Mouse (Mus musculus) urinary bladder, postnatal 4 days (tissue): ENCODE data around the gene Gm10306.

Source experiments
- DNase-seq, 2 experiments: peaks; one replicate each; pipeline ENCODE4 v3.0.0; 2021 to 2022; ENCODE audit warnings: low spot score in 2 of 2

Gm10306 gene

DNA sequence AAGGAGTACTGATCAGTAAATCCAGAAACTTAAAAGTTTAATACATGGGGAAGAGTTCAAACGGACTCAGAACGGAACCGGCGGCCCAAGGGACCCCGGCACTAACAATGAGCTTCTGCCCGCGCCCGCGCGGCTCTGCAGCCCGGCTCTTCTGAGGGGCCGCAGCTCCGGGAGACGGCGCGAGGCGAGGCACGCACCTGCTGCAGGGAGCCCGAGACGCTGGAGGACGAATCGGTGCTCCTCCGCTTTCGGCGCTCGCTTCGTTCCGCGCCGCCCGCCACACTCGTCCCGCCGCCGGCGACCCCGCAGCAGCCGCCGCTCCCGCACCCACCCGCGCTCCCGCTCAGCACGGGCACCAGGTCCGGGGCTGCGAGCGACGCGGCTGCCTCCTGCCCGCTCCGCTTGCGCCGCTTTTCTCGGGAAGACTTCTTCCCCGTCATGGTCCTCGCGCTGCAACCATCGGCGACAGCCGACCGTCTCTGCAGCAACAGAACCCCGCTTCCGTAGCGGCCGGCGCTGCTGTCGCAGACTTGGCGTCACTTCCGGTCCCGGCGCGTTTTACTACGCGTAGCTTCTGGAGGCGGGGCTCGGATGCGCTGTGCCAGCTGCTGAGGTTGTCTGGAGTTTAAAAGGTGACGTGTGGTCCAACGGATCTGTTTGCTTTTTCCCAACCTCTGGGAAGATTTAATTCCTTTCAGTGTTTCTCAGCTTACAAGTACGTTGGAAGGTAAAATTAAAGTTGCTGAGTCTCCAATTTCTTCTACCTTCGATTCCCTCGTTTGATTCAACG, at the start of gene Gm10306, which contains the start of gene Caap1:
Gene Gm10306 (plus strand): TSS at position 282 of the 790 bp plus-strand sequence.
Gene Caap1 (minus strand): TSS at position 532 of the 790 bp plus-strand sequence.
- peak; percentile 88 to 95 for DNase-seq

DNA sequence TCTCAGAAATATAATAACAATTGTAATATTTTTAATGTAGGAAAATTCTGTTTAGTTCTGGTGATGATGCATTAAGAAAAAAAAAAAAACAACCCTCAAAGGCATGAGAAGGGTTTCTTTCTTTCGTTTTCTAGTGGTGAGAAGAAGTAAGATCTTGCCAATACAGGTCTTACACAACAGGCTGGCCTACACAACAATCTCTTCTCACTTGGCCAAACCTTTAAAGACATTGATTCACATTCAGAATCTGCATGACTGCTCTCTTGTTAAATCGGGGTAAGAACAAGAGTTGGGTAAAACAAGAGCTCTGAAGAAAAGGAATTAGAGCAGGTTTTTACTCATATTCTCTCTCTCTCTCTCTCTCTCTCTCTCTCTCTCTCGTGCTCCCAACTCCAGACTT, 41.0 kb upstream of the Gm10306 start:
- DNase-seq = no peak

DNA sequence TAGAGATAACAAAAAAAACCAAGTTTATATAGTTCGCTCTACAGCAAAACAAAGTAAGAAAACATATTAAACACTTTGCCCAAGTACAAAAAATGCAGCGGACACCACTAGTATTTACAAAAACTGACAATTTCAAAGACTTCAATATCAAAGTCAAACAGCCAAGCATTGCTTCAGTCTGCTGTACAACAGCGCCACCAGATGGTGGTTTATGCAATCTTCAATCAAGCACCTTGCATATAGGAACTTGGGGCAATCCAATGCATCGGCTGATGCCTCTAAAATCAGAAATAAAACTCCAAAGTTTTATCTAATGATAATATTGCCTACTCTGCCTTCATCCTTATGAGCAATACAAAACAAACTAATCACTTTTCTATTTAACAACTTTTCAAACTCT, 38.7 kb upstream of the Gm10306 start:
- peak in 1 of 2 experiments; percentile 62 for DNase-seq

DNA sequence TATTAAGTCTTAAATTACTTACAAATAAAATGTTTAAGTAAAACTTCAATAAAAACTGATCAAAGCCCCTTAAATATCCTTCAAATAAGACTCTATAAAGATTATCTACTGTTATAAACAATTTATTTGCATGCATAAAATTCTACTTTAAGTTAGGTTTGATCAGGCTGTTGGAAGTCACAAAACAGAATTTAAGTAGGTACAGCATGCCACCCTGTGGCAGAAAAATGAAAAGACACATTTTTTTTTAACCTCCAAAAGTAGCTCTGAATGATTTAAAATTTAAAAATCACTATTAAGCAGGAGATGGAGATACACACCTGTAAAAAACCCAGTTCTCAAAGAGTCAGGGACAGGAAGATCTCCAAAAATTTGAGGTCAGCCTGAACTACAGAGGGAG, 33.0 kb upstream of the Gm10306 start:
- DNase-seq = no peak

DNA sequence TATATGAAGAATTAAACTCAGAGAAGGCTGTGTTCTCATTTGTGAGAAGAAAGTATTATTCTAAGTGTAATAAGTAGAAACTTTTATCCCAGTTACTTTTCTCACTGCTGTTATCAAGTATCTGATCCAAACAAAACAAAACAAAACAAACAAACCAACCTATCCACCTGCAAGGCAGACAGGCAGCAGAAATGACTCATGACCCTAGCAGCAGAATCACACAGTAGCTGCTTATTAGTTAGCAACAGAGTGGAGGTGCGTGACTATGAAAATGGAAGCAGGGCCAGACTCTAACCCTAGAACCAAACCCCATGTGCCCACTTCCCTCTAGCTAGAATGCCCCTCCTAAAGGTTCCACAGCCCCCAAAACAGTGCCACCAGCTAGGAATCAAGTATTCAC, 26.9 kb upstream of the Gm10306 start:
- no peak for DNase-seq

DNA sequence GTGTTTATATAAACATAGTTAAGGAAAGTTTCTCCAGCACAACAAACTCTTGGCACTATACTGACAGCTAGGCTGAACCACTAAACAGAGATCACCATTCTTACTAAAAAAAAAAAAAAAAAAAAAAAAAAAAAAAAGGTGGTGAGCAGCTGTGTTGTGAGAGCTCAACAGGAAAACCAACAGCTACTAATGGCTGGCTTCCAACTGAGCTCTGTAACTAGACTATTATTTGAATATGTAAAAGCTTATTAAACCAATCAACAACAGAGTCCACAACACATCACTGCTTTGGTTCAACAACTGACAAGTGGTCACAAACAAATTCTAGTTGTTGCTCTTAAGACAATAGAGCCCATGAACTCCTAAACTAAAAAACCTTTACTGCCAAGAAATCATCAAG, 23.1 kb upstream of the Gm10306 start:
- no peak for DNase-seq

DNA sequence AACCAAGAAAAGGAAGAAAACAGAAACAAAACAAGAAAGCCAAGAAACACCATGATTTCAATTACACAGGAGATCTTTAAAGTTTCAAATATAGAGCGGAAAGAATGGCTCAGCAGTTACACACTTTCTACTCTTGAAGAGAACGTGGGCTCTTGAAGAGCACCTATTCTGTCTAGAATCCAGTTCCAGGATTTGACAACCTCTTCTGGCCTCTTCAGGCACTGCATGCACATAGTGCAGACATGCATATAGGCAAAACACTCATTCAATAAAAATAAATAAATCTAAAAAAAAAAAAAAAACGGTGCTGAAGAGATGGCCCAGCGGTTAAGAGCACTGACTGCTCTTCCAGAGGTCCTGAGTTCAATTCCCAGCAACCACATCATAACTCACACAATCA, 13.3 kb upstream of the Gm10306 start:
- DNase-seq = no peak

DNA sequence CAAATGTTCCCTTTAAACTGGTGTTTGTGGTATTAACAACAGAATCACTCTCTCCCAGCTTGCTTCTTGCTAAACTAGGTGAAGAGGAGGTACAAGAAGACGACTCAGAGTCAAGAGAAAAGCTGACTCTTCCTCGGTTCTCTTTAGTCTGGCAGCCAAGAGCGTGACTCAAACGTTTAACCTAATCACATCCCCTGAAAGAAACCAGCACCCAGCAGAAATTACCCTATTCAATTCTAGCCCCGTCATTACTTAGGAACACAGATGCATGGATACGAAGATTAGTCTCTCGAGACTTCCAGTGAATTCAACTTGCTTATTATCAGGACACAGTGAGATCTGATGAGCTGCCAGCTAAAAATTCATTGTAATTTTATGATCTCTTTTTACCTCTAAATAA, 12.0 kb upstream of the Gm10306 start:
- DNase-seq = no peak

DNA sequence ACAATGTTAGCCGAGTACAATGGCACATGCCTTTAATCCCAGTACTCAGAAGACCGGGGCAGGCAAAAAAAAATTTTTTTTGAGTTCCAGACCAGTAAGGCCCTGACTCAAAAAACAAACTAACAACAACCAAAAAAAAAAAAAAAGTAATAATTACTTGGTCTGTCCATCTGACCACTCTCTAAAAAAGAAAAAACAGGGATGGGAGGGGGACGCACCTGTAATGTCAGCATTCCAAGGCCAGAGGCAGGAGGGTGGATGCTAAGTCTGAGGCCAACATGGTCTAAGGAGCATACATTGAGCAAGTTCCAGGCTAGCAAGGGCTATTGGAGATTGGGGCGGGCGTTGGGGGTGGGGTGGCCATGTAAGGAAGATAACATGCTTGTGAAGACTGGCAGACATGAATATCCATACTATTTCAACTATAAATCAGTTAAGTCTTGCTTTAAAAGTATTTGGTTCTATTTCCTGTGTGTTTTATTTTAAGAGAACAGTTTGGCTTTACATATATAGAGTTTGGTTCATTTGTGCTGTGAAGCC, 1.3 kb upstream of the Gm10306 start:
- no peak for DNase-seq

DNA sequence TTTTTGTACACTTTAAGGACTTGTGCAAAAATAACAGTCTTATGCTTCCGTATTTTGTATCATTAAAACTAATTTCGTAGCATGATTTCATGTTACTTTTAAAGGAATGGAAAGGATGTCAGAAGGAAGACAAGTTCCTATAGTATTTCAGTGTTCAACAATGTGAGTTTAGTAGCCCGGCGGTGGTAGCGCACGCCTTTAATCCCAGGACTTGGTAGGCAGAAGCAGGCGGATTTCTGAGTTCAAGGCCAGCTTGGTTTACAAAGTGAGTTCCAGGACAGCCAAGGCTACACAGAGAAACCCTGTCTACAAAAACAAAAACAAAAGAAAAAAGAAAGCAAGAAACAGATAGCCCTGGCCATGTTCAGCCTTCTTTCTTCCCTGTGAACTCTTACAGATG, 799 bp downstream of the Gm10306 start:
- DNase-seq = no peak

DNA sequence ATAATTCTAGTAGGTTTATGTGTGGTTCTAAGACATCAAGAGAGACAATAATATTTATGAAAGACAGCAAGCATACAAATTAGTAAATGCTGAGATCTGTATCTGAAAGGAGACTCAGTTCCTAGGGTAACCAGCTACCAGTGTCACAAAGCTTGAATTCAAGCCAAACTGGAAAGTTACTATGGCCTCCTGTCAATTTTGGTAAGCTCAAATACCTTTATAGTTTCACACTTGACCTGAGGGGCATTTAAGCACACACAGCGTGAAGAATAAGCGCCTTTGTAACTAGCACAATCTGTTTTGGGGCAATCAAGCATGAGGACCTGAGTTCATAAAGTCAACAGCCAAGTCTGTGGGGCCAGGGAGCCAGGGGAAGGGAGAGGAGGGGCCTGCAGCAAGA, 2.9 kb downstream of the Gm10306 start:
- no peak for DNase-seq

DNA sequence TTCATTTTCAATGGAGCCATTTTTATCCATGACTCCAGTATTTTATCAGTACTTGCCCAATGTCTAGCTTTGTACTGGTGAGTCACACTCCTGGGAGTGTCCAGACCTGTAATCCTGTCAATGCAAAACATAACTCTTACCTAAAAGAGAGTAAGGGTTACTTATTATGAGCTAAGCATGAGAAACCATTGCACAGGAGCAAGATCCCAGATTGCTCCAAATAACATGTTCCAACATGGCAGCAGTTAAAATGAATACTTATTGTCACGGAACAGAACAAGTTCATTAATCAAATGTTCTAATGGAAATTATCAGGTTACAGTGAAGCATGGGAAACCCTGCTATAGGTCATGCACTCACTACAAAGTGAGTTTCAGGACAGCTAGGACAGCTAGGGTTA, 4.0 kb downstream of the Gm10306 start:
- no peak for DNase-seq

DNA sequence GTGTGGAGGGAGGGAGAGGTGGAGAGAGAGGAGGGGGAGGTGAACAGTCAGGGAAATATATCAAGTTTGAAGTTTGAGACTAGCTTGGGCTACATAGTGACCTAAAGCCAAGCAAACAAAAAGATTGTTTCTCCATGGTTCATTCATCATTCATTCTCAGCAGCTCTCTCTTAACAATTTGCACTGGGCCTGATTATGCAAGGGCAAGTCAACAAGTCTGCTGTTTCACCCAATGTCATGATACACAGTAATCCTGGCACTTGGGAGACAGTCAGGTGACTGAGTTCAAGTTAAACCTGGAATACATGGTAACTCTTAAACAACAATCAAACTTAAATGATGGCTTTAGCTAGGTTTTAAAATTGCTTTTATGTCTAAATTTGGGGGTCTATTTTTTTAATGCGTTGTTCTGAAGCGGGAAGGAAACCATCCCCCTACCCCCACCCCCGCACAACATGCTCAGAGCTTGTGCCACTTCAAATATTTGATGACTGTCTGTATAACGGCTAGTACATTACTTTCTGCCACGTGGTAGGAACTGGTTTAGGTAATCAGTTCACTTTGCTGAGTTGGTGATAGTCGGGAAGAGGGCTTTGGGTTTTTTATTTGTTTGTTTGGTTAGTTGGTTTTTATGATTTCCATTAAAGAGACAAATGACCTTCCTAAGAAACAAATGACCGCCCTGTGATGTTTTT, 5.8 kb downstream of the Gm10306 start:
- DNase-seq = no peak

DNA sequence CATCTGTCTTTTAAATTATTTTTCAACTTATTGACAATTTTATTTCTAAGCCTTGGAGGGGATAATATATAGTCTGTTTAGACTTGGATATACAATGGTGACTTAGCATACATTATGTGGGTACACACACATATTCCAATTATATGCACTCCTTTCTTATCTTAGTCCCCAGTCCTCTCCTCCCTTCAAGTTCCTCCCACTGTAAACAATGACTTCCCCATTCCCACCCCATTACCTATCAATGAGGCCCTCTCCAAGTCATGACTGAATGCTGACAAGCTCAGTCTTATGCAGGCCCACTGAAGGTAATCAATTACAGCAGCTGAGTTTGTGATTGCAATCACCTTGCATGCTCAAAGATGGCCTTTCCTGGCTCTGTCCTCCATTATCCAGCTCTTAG, 8.0 kb downstream of the Gm10306 start:
- no peak for DNase-seq

DNA sequence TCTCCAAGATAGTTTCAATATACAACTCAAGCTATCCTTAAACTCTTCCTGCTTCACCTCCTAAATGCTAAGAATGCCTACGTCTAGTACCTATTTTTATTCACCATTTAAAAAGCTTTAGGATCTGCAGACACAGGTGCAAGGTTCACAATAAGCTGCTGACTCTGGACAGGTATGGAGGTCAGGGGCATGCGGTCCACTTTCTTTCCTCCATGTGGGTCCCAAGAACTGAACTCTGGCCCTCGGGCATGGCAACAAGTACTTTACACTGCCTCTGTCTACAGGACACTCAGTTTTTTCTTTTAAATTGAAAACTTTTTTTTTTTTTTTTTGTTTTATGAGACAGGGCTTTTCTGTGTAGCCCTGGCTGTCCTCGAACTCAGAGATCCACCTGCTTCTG, 16.3 kb downstream of the Gm10306 start:
- DNase-seq = no peak

DNA sequence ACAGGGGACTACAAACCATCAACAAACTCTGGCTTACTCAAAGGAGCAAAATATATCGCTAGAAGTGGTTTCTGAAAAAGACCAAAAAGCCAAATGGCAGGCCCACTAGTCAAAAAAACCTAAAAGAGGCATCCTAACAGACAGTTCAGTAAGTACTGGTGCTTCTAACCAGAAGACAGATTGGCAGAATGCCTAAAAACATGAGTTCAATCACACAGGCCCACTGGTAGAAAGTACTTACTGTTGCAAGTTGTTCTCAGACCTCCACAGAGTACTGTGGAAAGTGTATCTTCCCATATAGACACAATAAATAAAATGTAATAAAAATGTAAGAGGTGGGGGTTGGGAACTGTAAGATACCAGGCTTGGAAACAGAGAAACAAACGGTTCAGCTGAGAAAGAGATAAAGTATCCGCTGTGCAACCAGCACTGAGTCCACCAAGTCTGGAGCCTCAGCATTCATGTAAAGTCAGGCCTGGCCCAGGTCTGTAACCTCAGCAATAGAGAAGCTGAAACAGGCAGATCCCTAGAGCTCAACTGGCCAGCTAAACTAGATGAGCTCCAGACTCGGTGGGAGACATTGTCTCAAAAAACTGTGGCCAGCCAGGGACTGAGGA, 35.5 kb downstream of the Gm10306 start:
- no peak for DNase-seq

DNA sequence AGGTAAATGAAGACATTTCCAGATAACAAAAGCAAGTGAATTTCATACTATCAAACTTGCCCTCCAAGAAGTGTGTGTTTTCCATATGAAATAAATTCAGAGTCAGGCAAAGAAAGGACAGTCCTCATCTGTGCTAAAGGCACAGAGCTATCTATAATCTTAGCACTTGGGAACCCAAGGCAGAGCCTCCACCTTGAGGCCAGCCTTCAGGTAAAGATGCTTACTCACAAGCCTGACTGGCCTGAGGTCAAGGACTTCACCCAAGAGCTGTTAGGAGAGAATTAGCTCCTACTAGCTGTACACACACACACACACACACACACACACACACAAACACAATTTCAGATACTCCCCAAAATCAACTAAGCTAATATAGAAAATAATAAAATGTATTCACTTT, 36.4 kb downstream of the Gm10306 start:
- no peak for DNase-seq

DNA sequence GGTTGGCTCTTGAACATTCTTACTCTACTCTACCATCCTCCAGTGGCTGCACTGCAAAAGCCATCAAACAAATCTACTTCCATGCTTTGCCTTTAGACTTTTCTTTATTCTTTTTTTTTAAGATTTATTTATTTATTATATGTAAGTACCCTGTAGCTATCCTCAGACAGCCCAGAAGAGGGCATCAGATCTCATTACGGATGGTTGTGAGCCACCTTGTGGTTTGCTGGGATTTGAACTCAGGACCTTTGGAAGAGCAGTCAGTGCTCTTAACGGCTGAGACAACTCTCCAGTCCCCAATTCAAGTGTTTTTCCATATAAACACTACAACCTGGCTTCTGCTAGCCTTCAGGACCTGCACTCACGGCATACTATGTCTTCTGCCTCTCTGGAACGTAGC, 45.0 kb downstream of the Gm10306 start:
- DNase-seq = no peak

DNA sequence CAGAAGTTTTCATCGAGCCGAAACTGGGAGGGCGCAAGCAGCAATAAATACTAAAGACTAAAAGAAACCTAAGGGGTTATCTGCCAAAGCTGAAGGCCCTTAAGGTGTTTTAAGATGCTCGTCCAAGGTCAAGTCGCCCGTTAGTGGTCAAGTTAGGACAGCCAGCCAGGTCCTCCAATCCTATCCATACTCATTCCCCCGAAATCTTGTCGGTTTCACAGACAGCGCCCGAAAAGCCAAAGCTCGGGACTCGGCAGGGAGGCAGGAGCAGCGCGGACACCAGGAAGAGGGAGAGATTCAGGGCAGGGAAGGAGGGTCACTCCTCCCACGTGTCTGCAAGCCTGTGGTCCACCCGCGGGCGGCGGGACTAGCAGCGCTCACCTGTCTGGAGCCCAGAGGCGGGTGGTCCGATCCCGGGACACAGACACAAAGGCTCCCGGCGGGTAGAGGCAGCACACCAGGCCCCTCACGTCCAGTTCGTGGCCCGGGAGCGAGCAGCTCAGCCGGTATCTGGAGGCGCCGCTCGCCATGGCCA, 46.2 kb downstream of the Gm10306 start:
- peak in 1 of 2 experiments; percentile 59 for DNase-seq

DNA sequence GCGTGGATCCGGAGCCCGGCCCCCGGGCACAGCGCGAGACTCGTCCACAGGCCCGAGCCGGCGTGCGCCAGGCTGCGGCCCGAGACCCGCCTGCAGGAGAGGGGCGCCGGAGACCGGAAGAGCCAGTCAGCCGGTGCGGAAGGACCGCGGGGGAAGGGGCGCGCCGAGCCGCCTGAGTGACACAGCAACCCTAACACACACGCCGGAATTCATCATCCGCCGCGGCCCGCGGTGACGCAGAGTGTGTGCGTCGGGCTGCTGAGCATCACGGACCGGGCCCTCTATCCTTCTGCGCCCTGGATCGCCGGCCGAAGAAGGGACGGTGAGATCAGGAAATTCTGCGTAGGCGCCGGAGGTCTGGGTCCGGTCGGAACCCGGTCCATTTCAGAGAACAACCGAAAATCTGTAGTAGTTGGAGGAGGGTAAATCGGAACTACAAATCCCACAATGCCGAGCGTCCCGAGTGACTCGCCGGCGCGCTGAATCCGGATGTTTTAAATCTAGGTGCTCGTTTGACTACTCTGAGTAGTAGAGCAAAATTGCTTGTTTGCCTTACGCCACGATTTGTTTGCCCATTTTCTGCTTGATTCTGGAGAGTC, 46.8 kb downstream of the Gm10306 start, which contains the start of gene Plaa:
Gene Plaa (minus strand): TSS at position 214 of the 599 bp plus-strand sequence.
- peak; percentile 86 to 88 for DNase-seq

DNA sequence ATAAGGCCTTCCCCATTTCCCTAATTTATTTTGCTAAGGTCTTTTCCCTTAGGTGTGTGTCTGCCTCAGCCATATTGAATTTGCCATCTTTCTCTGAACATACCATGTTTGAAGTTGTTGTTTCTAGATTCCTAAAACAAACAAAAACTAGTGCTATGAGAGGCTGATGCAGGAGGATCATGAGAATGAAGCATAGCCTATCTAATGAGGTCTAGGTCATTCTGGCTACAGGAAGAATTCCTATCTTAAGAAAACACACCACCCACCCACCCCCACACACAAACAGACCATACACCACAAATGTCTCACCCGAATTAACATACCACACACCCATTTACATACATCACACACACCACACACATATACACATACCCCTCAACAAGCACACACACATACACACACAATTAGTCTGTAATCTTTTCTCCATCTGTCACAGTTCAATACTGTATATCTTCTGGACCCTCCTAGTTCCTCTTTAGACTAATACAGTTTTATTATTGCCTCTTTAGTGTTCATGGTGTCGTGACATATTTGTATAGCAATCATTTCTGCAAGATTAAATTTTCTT, 48.2 kb downstream of the Gm10306 start:
- DNase-seq = no peak
